Mouse (Mus musculus): ENCODE data around the gene Insc. TPM values are rescaled to one million over a fixed set of nuclear protein-coding genes. Genes with fewer than 3 reads are reported as not detected.

Insc gene
- polyA plus RNA-seq, 1 experiment from 2014 or later: 9.9 TPM

- Histone ChIP-seq H3K4me3 (no peak overlapping the region), H3K9ac (no peak overlapping the region), H3K4me2 (no peak overlapping the region), H3K9me3 (no peaks in the 10 kb centered on the region), H3K27ac (no peak overlapping the region), H3K36me3 (no peaks in the 10 kb centered on the region), H3K27me3 (no peaks in the 10 kb centered on the region), H3K4me1 (peaks cover 5% of the 10 kb centered on the region)
- ATAC-seq (ENCODE audit: insufficient number of reproducible peaks, low FRiP score, low TSS enrichment, low read depth): no peak
Measured at GRCm38 (mm10) chr7:114738166-114738565, 5.3 kb upstream of the Insc start.

GRCm38 (mm10) chr7:114740360-114741165 lies 2.9 kb upstream of the Insc start:
- WGBS: 54% methylated on average over 6 of the region's 6 CpGs
- no peak overlapping the region for H3K4me3 ChIP-seq
- no peaks in the 10 kb centered on the region for H3K36me3 ChIP-seq
- H3K4me2 ChIP-seq: no peak overlapping the region
- H3K27ac ChIP-seq: no peak overlapping the region
- H3K27me3 ChIP-seq: peaks cover 3% of the 10 kb centered on the region; the same call in 1 of the 2 replicates
- H3K9ac ChIP-seq: no peak overlapping the region
- H3K4me1 ChIP-seq: peaks cover 22% of the 10 kb centered on the region
- H3K9me3 ChIP-seq: no peaks in the 10 kb centered on the region
- no peak for ATAC-seq (ENCODE audit: insufficient number of reproducible peaks, low FRiP score, low TSS enrichment, low read depth)

- H3K27me3 ChIP-seq: peaks cover 10% of the 10 kb centered on the region; the same call in 1 of the 2 replicates
- H3K4me2 ChIP-seq: peak overlapping the region; percentile 74
- no peak overlapping the region for H3K9ac ChIP-seq
- no peaks in the 10 kb centered on the region for H3K36me3 ChIP-seq
- no peaks in the 10 kb centered on the region for H3K9me3 ChIP-seq
- 41% methylated on average over 3 of the region's 3 CpGs for WGBS
- H3K4me1 ChIP-seq: peaks cover 25% of the 10 kb centered on the region
- no peak for ATAC-seq (ENCODE audit: insufficient number of reproducible peaks, low FRiP score, low TSS enrichment, low read depth)
- H3K27ac ChIP-seq: peak overlapping the region; percentile 54; the same call in 1 of the 2 replicates
- H3K4me3 ChIP-seq: no peak overlapping the region
Measured at GRCm38 (mm10) chr7:114744639-114745245, 1.2 kb downstream of the Insc start.

DNA sequence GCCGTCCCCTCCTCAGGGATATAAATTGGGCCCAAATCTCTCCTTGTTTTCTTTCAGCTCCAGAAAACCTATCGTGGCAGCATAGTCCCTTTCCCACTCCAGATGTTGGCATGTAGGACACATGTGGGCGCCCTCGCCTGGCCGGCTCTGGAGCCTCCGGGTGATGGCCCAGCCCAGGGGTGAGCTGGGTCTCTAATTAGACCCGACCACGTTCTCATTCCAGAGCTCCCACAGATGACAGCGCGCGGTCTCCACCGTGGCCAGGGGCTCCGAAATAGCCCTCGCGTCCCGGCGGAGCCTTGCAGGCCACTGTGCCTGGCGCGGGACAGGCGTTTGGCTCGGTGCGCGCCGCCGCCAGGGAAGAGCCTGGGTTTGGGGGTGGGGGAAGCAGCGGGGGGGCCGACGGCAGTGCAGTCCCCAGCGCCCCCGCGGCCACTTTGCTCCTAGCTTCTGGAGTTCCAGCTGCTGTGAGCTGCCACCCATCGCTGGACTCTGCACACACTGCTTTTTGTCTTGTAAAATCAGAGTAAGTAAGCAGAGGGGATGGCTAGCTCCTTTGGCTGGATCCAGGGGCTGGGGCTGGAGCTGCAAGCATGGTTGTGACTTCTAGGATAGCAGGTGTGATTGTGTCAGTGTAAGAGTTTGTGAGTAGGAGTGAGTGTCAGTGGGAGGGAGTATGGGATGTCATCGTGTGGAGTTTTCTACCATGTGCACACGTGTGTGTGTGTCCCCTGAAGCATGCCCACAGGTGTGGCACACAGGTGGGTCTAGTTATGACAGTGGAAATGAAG lies 2.2 kb downstream of the Insc start:
- H3K9ac ChIP-seq: peak overlapping the region; percentile 33; the same call in 1 of the 2 replicates
- peak overlapping the region; percentile 54; the same call in 1 of the 2 replicates for H3K27ac ChIP-seq
- 3% methylated on average over 30 of the region's 34 CpGs for WGBS
- no peaks in the 10 kb centered on the region for H3K9me3 ChIP-seq
- H3K4me1 ChIP-seq: peaks cover 25% of the 10 kb centered on the region
- H3K4me3 ChIP-seq: peak overlapping the region; percentile 36
- ATAC-seq (ENCODE audit: insufficient number of reproducible peaks, low FRiP score, low TSS enrichment, low read depth): no peak
- peaks cover 10% of the 10 kb centered on the region; the same call in 1 of the 2 replicates for H3K27me3 ChIP-seq
- H3K4me2 ChIP-seq: peak overlapping the region; percentile 74
- no peaks in the 10 kb centered on the region for H3K36me3 ChIP-seq

- H3K36me3 ChIP-seq: no peaks in the 10 kb centered on the region
- no peaks in the 10 kb centered on the region for H3K9me3 ChIP-seq
- peaks cover 25% of the 10 kb centered on the region for H3K4me1 ChIP-seq
- no peak overlapping the region for H3K9ac ChIP-seq
- H3K27me3 ChIP-seq: peaks cover 10% of the 10 kb centered on the region; the same call in 1 of the 2 replicates
- no peak overlapping the region for H3K4me2 ChIP-seq
- 70% methylated on average over 3 of the region's 3 CpGs for WGBS
- H3K27ac ChIP-seq: no peak overlapping the region
- H3K4me3 ChIP-seq: no peak overlapping the region
- ATAC-seq (ENCODE audit: insufficient number of reproducible peaks, low FRiP score, low TSS enrichment, low read depth): peak; percentile 36; the same call in 1 of the 2 replicates
Measured at GRCm38 (mm10) chr7:114747596-114747995, 4.1 kb downstream of the Insc start.

GRCm38 (mm10) chr7:114748239-114748638 lies 4.7 kb downstream of the Insc start:
- no peaks in the 10 kb centered on the region for H3K36me3 ChIP-seq
- no peak overlapping the region for H3K9ac ChIP-seq
- 66% methylated on average over 4 of the region's 4 CpGs for WGBS
- H3K9me3 ChIP-seq: no peaks in the 10 kb centered on the region
- no peak overlapping the region for H3K4me2 ChIP-seq
- H3K27ac ChIP-seq: no peak overlapping the region
- H3K27me3 ChIP-seq: peaks cover 10% of the 10 kb centered on the region; the same call in 1 of the 2 replicates
- no peak overlapping the region for H3K4me3 ChIP-seq
- H3K4me1 ChIP-seq: peaks cover 20% of the 10 kb centered on the region
- ATAC-seq (ENCODE audit: insufficient number of reproducible peaks, low FRiP score, low TSS enrichment, low read depth): no peak

- Histone ChIP-seq H3K27ac (no peak overlapping the region), H3K4me1 (no peaks in the 10 kb centered on the region), H3K4me2 (no peak overlapping the region), H3K9ac (no peak overlapping the region), H3K4me3 (no peak overlapping the region), H3K9me3 (no peaks in the 10 kb centered on the region), H3K27me3 (no peaks in the 10 kb centered on the region), H3K36me3 (no peaks in the 10 kb centered on the region)
- ATAC-seq (ENCODE audit: insufficient number of reproducible peaks, low FRiP score, low TSS enrichment, low read depth): no peak
- WGBS: 77% methylated on average over 2 of the region's 2 CpGs
Measured at GRCm38 (mm10) chr7:114753471-114753870, 10.0 kb downstream of the Insc start.

GRCm38 (mm10) chr7:114754196-114754595 lies 10.7 kb downstream of the Insc start:
- no peak for ATAC-seq (ENCODE audit: insufficient number of reproducible peaks, low FRiP score, low TSS enrichment, low read depth)
- no peak overlapping the region for H3K4me2 ChIP-seq
- H3K27ac ChIP-seq: no peak overlapping the region
- H3K4me3 ChIP-seq: no peak overlapping the region
- H3K36me3 ChIP-seq: no peaks in the 10 kb centered on the region
- no peaks in the 10 kb centered on the region for H3K4me1 ChIP-seq
- no peaks in the 10 kb centered on the region for H3K27me3 ChIP-seq
- 67% methylated on average over 1 of the region's 1 CpGs for WGBS
- H3K9ac ChIP-seq: no peak overlapping the region
- no peaks in the 10 kb centered on the region for H3K9me3 ChIP-seq

DNA sequence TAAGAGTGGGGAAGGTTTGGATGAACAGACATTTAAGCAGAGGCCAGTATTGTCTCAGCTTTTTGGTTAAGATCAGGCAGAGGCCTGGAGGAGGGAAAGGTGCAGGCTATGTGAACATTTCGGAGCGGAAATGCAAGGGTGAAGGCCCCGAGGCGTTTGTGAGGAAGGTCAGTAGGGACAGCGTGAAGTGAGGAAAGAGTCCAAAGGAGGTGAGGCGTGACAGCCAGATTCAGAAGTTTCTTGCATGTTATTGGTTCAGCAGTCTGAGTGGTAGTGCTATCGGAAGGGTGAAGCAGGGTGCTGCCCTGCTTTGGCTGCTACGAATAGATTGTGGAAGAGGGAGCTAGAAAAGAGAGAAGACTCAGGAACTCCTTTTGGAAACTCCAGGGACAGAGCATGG lies 11.1 kb downstream of the Insc start:
- H3K27me3 ChIP-seq: no peaks in the 10 kb centered on the region
- WGBS: 85% methylated on average over 8 of the region's 8 CpGs
- ATAC-seq (ENCODE audit: insufficient number of reproducible peaks, low FRiP score, low TSS enrichment, low read depth): no peak
- H3K9me3 ChIP-seq: no peaks in the 10 kb centered on the region
- H3K4me3 ChIP-seq: no peak overlapping the region
- H3K9ac ChIP-seq: no peak overlapping the region
- H3K27ac ChIP-seq: no peak overlapping the region
- no peaks in the 10 kb centered on the region for H3K4me1 ChIP-seq
- no peaks in the 10 kb centered on the region for H3K36me3 ChIP-seq
- no peak overlapping the region for H3K4me2 ChIP-seq

DNA sequence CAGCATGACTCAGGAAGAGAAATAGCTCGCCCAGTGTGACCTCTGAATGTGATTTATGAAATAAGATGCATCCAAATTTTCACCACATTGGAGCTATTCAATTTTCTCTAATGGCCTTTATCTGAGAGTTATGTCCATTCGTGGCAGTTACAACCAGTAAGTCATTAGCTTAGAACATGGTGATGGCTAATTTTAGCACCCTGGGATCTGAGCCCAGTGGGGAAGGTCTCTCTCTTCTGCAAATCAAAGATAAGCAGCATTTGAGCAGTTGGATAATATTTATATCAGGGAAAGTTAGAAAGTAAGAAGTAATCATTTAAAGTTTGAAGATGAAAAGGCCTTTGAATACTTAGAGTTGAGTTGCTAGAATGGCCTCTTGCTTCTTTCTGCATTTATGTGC lies 19.2 kb downstream of the Insc start:
- no peaks in the 10 kb centered on the region for H3K36me3 ChIP-seq
- H3K4me2 ChIP-seq: no peak overlapping the region
- no peak overlapping the region for H3K27ac ChIP-seq
- H3K4me3 ChIP-seq: no peak overlapping the region
- no peak overlapping the region for H3K9ac ChIP-seq
- H3K9me3 ChIP-seq: no peaks in the 10 kb centered on the region
- 76% methylated on average over 2 of the region's 2 CpGs for WGBS
- H3K27me3 ChIP-seq: no peaks in the 10 kb centered on the region
- no peaks in the 10 kb centered on the region for H3K4me1 ChIP-seq
- ATAC-seq (ENCODE audit: insufficient number of reproducible peaks, low FRiP score, low TSS enrichment, low read depth): no peak

DNA sequence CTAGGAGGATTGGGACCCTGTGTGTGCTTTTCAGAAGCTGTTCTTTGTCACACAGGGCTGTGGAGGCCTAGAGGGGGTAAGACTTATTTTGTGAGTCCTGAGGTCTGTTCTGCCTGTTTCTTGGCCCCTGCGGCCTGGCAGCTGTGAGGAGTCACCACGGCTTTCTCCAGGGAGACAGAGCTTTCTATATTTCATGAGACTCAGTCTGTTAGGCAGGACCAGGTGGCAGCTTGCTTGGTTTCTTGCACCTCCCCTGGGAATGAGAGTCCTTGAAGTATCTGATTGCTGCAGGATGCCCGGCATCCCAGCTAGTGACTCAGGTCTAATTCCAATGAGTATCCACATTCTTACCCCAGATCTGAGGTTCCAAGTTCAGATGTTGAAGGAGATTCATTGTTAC lies 21.8 kb downstream of the Insc start:
- Histone ChIP-seq H3K4me3 (no peak overlapping the region), H3K4me1 (no peaks in the 10 kb centered on the region), H3K27me3 (no peaks in the 10 kb centered on the region), H3K9ac (no peak overlapping the region), H3K9me3 (no peaks in the 10 kb centered on the region), H3K4me2 (no peak overlapping the region), H3K27ac (no peak overlapping the region), H3K36me3 (no peaks in the 10 kb centered on the region)
- ATAC-seq (ENCODE audit: insufficient number of reproducible peaks, low FRiP score, low TSS enrichment, low read depth): no peak
- WGBS: 77% methylated on average over 3 of the region's 3 CpGs

DNA sequence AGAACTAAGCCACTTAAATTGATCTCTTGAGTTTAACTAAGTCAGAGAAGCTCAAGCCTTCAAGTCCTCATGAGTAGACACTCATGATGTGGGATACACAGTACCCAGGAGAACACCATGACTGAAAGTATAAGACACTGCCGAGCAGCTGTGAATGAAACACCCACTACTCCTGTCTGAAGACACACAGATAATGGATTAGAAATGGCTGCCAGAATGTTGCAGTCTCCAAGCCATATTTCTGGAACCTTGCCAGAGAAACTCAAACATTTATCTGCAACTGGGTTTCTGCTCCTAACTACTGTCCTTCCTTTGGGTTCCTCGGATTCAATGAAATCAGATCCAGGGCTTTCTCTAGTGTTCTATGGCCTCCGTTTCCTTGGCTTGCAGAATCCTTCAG lies 23.0 kb downstream of the Insc start:
- H3K36me3 ChIP-seq: no peaks in the 10 kb centered on the region
- no peaks in the 10 kb centered on the region for H3K9me3 ChIP-seq
- no peak for ATAC-seq (ENCODE audit: insufficient number of reproducible peaks, low FRiP score, low TSS enrichment, low read depth)
- H3K27ac ChIP-seq: no peak overlapping the region
- H3K9ac ChIP-seq: no peak overlapping the region
- H3K27me3 ChIP-seq: no peaks in the 10 kb centered on the region
- no peak overlapping the region for H3K4me3 ChIP-seq
- no peaks in the 10 kb centered on the region for H3K4me1 ChIP-seq
- WGBS: 83% methylated on average over 3 of the region's 3 CpGs
- no peak overlapping the region for H3K4me2 ChIP-seq

All from limb, embryonic 15.5 days (tissue).